Mouse (Mus musculus): ENCODE data around the gene Tmem135.

DNA sequence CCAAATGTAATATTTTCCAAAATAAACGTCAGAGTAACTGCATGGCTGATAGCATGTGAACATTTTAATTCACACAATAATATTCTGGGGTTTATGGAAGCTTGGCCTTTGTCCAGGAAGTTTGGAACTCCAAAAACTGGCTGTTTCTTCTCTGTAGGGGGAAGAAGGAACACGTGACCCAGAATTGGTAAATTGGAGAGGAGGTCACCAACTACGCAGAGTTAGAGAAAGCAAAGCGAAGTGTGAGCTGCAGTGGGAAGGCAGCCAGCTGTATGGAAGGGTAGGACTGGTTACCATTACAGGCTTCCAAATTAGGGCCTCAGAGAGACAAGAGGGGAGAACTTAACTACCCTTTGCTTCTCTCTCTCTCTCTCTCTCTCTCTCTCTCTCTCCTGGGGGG is 47.7 kb downstream of the Tmem135 start:
- no peak for TF ChIP-seq CTCF (IDR thresholded peaks at IDR 0.05; ENCODE audit: extremely low read depth, insufficient read depth, insufficient read length, insufficient replicate concordance)
- TF ChIP-seq POLR2A (IDR thresholded peaks at IDR 0.05; ENCODE audit: low read depth, low read length): no peak

Measured in spleen, adult 2 months (tissue).